9 mouse cellular contexts compared by ENCODE assay signal in the genomic region with DNA sequence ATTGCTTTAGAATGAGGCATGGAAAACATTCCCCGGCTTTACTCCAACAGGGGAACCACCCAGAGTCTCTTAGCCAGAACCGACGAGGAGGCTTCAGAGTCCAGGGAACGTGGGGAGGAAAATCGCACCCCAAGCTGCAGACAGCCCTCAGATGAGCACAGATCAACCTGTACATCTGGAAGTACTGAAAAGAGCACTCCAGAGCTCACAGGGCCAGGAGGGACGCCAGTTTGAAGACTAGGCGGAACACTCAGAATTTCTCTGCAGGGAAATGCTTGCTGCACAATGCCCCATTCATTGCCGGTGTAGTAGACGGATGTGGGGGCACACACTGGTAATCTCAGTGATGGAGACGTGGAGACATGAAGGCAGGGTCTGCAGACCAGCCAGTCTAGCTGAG. TPM values are rescaled to one million over a fixed set of nuclear protein-coding genes. Genes with fewer than 3 reads are reported as not detected.
DNase-seq lines count a peak whose midpoint lies in the region; ATAC-seq lines count a peak whose summit lies in the region.
"Had no signal": no experiment of that assay in that cellular context is flagged by ENCODE, and none has a peak within 500 bp of the region (broad histone marks: within the 10 kb centered on the region; RNA-seq: fewer than 3 reads in every experiment).

No protein-coding gene starts in this region.

- no peak overlapping the region for H3K4me3 ChIP-seq in neural tube, embryonic 11.5 days (ENCODE audit: low read depth, low read length)
- peak overlapping the region; percentile 43 for H3K4me3 ChIP-seq in heart, embryonic 10.5 days
- H3K4me3 ChIP-seq in limb, embryonic 11.5 days (ENCODE audit: low read depth, low read length), result peak overlapping the region; percentile 11
- H3K4me3 ChIP-seq in stomach, embryonic 16.5 days (replicated peaks; ENCODE audit: low read length), result peak overlapping the region; percentile 32
- H3K4me3 ChIP-seq: myocyte had no signal

- H3K36me3 ChIP-seq in neural tube, embryonic 11.5 days (ENCODE audit: control insufficient read depth, insufficient read depth, low read length), result peaks cover 2% of the 10 kb centered on the region; the same call in 1 of the 2 replicates
- peaks cover 5% of the 10 kb centered on the region for H3K36me3 ChIP-seq in heart, embryonic 10.5 days
- peaks cover 2% of the 10 kb centered on the region for H3K36me3 ChIP-seq in limb, embryonic 11.5 days (ENCODE audit: control insufficient read depth, insufficient read depth, low read length)
- peaks cover 4% of the 10 kb centered on the region; the same call in 1 of the 2 replicates for H3K36me3 ChIP-seq in stomach, embryonic 16.5 days (ENCODE audit: control insufficient read depth, insufficient read depth, low read length)

- 0 out of 2 replicates have a peak overlapping the region, but pooled peaks have one; percentile 18 for H3K9ac ChIP-seq in neural tube, embryonic 11.5 days (ENCODE audit: low read length)
- H3K9ac ChIP-seq in limb, embryonic 11.5 days (ENCODE audit: low read length), result peak overlapping the region; percentile 32
- H3K9ac ChIP-seq in stomach, embryonic 16.5 days (ENCODE audit: low read length), result peak overlapping the region; percentile 58; the same call in 1 of the 2 replicates

- H3K9me3 ChIP-seq in neural tube, embryonic 11.5 days (ENCODE audit: control insufficient read depth, low read length), result no peaks in the 10 kb centered on the region
- H3K9me3 ChIP-seq in heart, embryonic 10.5 days, result no peaks in the 10 kb centered on the region
- no peaks in the 10 kb centered on the region for H3K9me3 ChIP-seq in limb, embryonic 11.5 days (ENCODE audit: control insufficient read depth, low read length)
- H3K9me3 ChIP-seq in stomach, embryonic 16.5 days (replicated peaks; ENCODE audit: control insufficient read depth, low read length), result no peaks in the 10 kb centered on the region

- H3K4me1 ChIP-seq in neural tube, embryonic 11.5 days (ENCODE audit: control insufficient read depth, insufficient read depth, low read length), result peaks cover 7% of the 10 kb centered on the region; the same call in 1 of the 2 replicates
- H3K4me1 ChIP-seq in heart, embryonic 10.5 days, result peaks cover 23% of the 10 kb centered on the region
- H3K4me1 ChIP-seq in limb, embryonic 11.5 days (ENCODE audit: control insufficient read depth, insufficient read depth, low read length), result peaks cover 8% of the 10 kb centered on the region; the same call in 1 of the 2 replicates
- H3K4me1 ChIP-seq in stomach, embryonic 16.5 days (ENCODE audit: control insufficient read depth, insufficient read depth, low read length), result peaks cover 16% of the 10 kb centered on the region

- no peak for DNase-seq in neural tube, embryonic 11.5 days (ENCODE audit: low spot score)
- DNase-seq in neural tube, embryonic 10.5 days (ENCODE audit: extremely low spot score, low spot score), result no peak
- DNase-seq in heart, embryonic 10.5 days (ENCODE audit: low spot score), result no peak
- peak; percentile 62 for DNase-seq in limb, embryonic 11.5 days (ENCODE audit: low spot score)
- DNase-seq in frontal cortex, postnatal 25 days (ENCODE audit: low spot score in 2 of 2), result no peak
- no peak for DNase-seq in cerebellum, postnatal 4 days (ENCODE audit: low spot score in 2 of 2)
- DNase-seq in right cerebral cortex, postnatal 14 days, result no peak

- peak overlapping the region; percentile 36 for H3K4me2 ChIP-seq in neural tube, embryonic 11.5 days (ENCODE audit: low read depth)
- peak overlapping the region; percentile 44 for H3K4me2 ChIP-seq in limb, embryonic 11.5 days (ENCODE audit: low read depth, severe bottlenecking)
- peak overlapping the region; percentile 54 for H3K4me2 ChIP-seq in stomach, embryonic 16.5 days (ENCODE audit: low read depth, low read length)

- no peak for ATAC-seq in neural tube, embryonic 11.5 days (ENCODE audit: insufficient read depth, low FRiP score, low TSS enrichment)
- ATAC-seq in limb, embryonic 11.5 days (ENCODE audit: insufficient number of reproducible peaks, low FRiP score, low TSS enrichment, low read depth), result peak; percentile 29; the same call in 1 of the 2 replicates
- ATAC-seq in stomach, embryonic 16.5 days (ENCODE audit: insufficient read depth, low FRiP score), result no peak

- H3K27ac ChIP-seq in neural tube, embryonic 11.5 days (ENCODE audit: low read depth, low read length), result no peak overlapping the region
- 0 out of 2 replicates have a peak overlapping the region, but pooled peaks have one; percentile 62 for H3K27ac ChIP-seq in heart, embryonic 10.5 days
- H3K27ac ChIP-seq in limb, embryonic 11.5 days (replicated peaks; ENCODE audit: low read depth, low read length), result peak overlapping the region; percentile 93
- peak overlapping the region; percentile 58 for H3K27ac ChIP-seq in stomach, embryonic 16.5 days (ENCODE audit: low read length)

- 38% methylated on average over 10 of the region's 10 CpGs for WGBS in neural tube, embryonic 11.5 days
- 36% methylated on average over 10 of the region's 10 CpGs for WGBS in heart, embryonic 10.5 days
- WGBS in limb, embryonic 11.5 days, result 12% methylated on average over 10 of the region's 10 CpGs
- 28% methylated on average over 10 of the region's 10 CpGs for WGBS in stomach, embryonic 16.5 days

- H3K27me3 ChIP-seq in neural tube, embryonic 11.5 days (ENCODE audit: control insufficient read depth, insufficient read depth, low read length), result no peaks in the 10 kb centered on the region
- H3K27me3 ChIP-seq in heart, embryonic 10.5 days (ENCODE audit: insufficient read depth, poor library complexity, severe bottlenecking), result no peaks in the 10 kb centered on the region
- no peaks in the 10 kb centered on the region for H3K27me3 ChIP-seq in limb, embryonic 11.5 days (ENCODE audit: control insufficient read depth, insufficient read depth, low read length)
- no peaks in the 10 kb centered on the region for H3K27me3 ChIP-seq in stomach, embryonic 16.5 days (ENCODE audit: control insufficient read depth, insufficient read depth, low read length)

RNA-seq across cellular contexts. Expression of a gene that starts 43.9 kb away (rescaled TPM):
- not detected in 2 replicates for polyA plus RNA-seq in neural tube, embryonic 11.5 days (2014; fragmentation: Nextera tagmentation; extraction: Ambion mirVana)
- polyA plus RNA-seq in heart, embryonic 10.5 days (2016; fragmentation: Nextera tagmentation; extraction: Ambion mirVana), result 0.09 and 0.33 TPM in 2 replicates
- 0.57 and 0.79 TPM in 2 replicates for polyA plus RNA-seq in limb, embryonic 11.5 days (2014; fragmentation: Nextera tagmentation; extraction: Ambion mirVana)
- 15.6 and 20.4 TPM in 2 replicates for polyA plus RNA-seq in stomach, embryonic 16.5 days (2015; fragmentation: Nextera tagmentation; extraction: Ambion mirVana)
